Mouse (Mus musculus): Measurements from ENCODE around the gene Smok2b. TPM values are rescaled to one million over a fixed set of nuclear protein-coding genes. Genes with fewer than 3 reads are reported as not detected.

Gene Smok2b
- total RNA-seq (2023), result not detected

DNA sequence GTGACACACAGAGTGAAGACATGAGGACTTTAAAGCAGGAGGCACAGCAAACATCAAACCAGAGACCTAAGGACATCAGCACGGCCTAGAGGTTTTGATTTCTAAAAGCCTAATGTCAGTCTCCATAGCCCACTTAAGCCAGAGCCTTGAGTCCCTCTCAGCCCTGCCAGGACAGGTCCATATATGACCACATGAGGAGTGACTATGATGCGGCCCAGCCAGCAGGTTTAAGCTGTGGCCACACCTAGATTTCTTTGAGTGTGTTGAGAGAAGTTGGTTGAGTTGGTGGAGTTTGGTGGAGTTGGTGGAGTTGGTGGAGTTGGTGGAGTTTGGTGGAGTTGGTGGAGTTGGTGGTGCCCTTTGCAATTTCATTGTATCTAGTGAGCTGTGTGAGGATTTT lies at the start of gene Smok2b:
Gene Smok2b, plus strand, starts transcription at position 301 of the 400 bp plus-strand sequence.

DNA sequence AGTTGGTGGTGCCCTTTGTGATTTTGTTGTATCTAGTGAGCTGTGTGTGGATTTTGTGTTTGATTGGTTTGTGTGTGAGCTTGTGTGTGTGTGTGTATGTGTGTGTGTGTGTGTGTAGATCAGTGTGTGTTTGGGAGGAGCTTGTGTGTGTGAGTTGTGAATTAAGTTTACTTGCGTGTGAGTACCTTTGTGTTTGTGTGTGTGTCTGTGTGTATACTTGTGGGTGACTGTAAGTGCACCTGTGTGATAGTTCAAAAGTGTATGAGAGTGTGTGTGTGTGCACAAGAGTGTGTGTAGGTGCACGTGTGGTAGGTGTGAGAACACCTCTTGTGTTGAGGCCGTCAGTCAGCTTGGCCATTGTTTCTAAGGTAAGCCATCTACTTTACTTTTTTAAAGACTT lies 9.2 kb upstream of the Smok2b start, which contains the start of gene Smok2a:
Gene Smok2a, plus strand, starts transcription at position 301 of the 400 bp plus-strand sequence.

Other genes with a start within 250 kb of the Smok2b start
- gene Wtap, start 236.1 kb upstream of the Smok2b start, total RNA-seq (2023), result 10 to 100 TPM; 64.4 to 72.9 TPM
- gene Sod2, start 223.4 kb upstream of the Smok2b start, total RNA-seq (2023), result 10 to 100 TPM; 44.6 to 60.1 TPM
- under 1 TPM in 1 of 2 experiments, not detected in 1; 0.90 TPM for gene Gpr31b, start 178.0 kb upstream of the Smok2b start, total RNA-seq (2023)
- not detected for gene Tcp10b, start 169.2 kb upstream of the Smok2b start, total RNA-seq (2023)
- gene Unc93a, start 98.4 kb upstream of the Smok2b start, total RNA-seq (2023), result under 1 TPM; 0.15 to 0.44 TPM
- not detected for gene Smok2a, start 9.1 kb upstream of the Smok2b start, total RNA-seq (2023)
- gene Tcp10c, start 124.3 kb downstream of the Smok2b start, total RNA-seq (2023), result not detected